Mouse (Mus musculus) heart, adult 2 months (tissue): ENCODE data around the gene March11. TPM values are rescaled to one million over a fixed set of nuclear protein-coding genes. Genes with fewer than 3 reads are reported as not detected.

Experiments
- DNase-seq, 2 experiments: peaks; one replicate each; pipeline ENCODE4 v3.0.0; 2021
- H3K27ac ChIP-seq: fragments of 200-600 bp; 2 replicates; pipeline ENCODE4 v1.8.1; 2022
- H3K27me3 ChIP-seq: fragments of 200-500 bp; 2 replicates; pipeline ENCODE4 v1.6.1; 2012; ENCODE audit warnings: mild to moderate bottlenecking, low read length, inconsistent platforms, mixed read lengths; ENCODE audit not compliant: control insufficient read depth, insufficient read depth
- H3K36me3 ChIP-seq: fragments of 200-500 bp; 2 replicates; pipeline ENCODE4 v1.6.1; 2012; ENCODE audit warnings: low read length, inconsistent platforms; ENCODE audit not compliant: control insufficient read depth, insufficient read depth
- H3K4me1 ChIP-seq: fragments of 200-500 bp; 2 replicates; pipeline ENCODE4 v1.6.1; 2011; ENCODE audit warnings: low read length; ENCODE audit not compliant: control insufficient read depth, insufficient read depth
- H3K4me3 ChIP-seq: fragments of 200-600 bp; 2 replicates; pipeline ENCODE4 v1.8.1; 2022
- H3K79me2 ChIP-seq: fragments of 200-500 bp; replicated peaks from 2 replicates; pipeline ENCODE4 v1.6.1; 2012; ENCODE audit warnings: mild to moderate bottlenecking, inconsistent platforms, low read length, moderate library complexity, mixed read lengths; ENCODE audit not compliant: control insufficient read depth, insufficient read depth
- H3K9ac ChIP-seq: fragments of 200-500 bp; 2 replicates; pipeline ENCODE4 v1.6.1; 2012; ENCODE audit warnings: low read depth, mild to moderate bottlenecking, control low read depth, inconsistent platforms, low read length, mixed read lengths
- CTCF ChIP-seq: fragments of 200-600 bp; IDR thresholded peaks from 2 replicates; pipeline ENCODE4 v1.8.1; 2022; ENCODE audit warnings: antibody characterized with exemption, mild to moderate bottlenecking, moderate library complexity
- EP300 ChIP-seq: fragments of 200-500 bp; IDR thresholded peaks from 2 replicates; pipeline ENCODE4 v1.6.1; 2011; ENCODE audit warnings: low read depth, low read length, control low read depth; ENCODE audit not compliant: insufficient read depth
- POLR2A ChIP-seq: fragments of 200-500 bp; IDR thresholded peaks from 2 replicates; pipeline ENCODE4 v1.6.1; 2011; ENCODE audit warnings: mild to moderate bottlenecking, low read depth, low read length, control low read depth; ENCODE audit not compliant: insufficient read depth
- WGBS: fragments of 180-500 bp; shearing (Covaris S2); methylation state at CpG from one replicate; pipeline ENCODE4 v1.1.7; 2018; 5-methylcytosine and 5-hydroxymethylcytosine counted together
- intact Hi-C: fragments of 180-260 bp; cut with DNase I; formaldehyde crosslinking; loops from one replicate; pipeline ENCODE4 v1.15.1; 2025
- polyA plus RNA-seq: library from polyadenylated mRNA; depleted of rRNA; stranded (reverse); fragments of >200 nt; gene quantifications from 2 replicates; pipeline ENCODE4 v1.2.3, GENCODE M21; 2012
- total RNA-seq, 2 experiments: library from RNA; stranded (reverse); gene quantifications; 2 replicates each; pipeline ENCODE4 v1.2.3; 2021

March11 gene
- total and polyA plus RNA-seq, 3 experiments = 0.18 to 0.74 (median 0.25) TPM

GRCm38 (mm10) chr15:26374232-26374631, 65.4 kb downstream of the March11 start:
- Histone ChIP-seq H3K4me1 (no peaks in the 10 kb centered on the region), H3K36me3 (no peaks in the 10 kb centered on the region), H3K27me3 (no peaks in the 10 kb centered on the region), H3K27ac (no peak overlapping the region), H3K4me3 (no peak overlapping the region), H3K9ac (no peak overlapping the region), H3K79me2 (no peaks in the 10 kb centered on the region)
- intact Hi-C loops = no loop called here
- WGBS = 49% methylated on average over 2 of the region's 2 CpGs
- no peak for DNase-seq
- no peak for TF ChIP-seq POLR2A
- TF ChIP-seq EP300 = no peak
- TF ChIP-seq CTCF = no peak

GRCm38 (mm10) chr15:26374946-26375345, 66.1 kb downstream of the March11 start:
- TF ChIP-seq EP300 (no peak), CTCF (no peak), POLR2A (no peak)
- intact Hi-C loops = no loop called here
- Histone ChIP-seq H3K27me3 (no peaks in the 10 kb centered on the region), H3K79me2 (no peaks in the 10 kb centered on the region), H3K36me3 (no peaks in the 10 kb centered on the region), H3K4me1 (no peaks in the 10 kb centered on the region), H3K4me3 (no peak overlapping the region), H3K27ac (no peak overlapping the region), H3K9ac (no peak overlapping the region)
- 91% methylated on average over 3 of the region's 3 CpGs for WGBS
- no peak for DNase-seq

- no peak for TF ChIP-seq POLR2A
- TF ChIP-seq CTCF = no peak
- no peak for TF ChIP-seq EP300
- no peak for DNase-seq
- no peaks in the 10 kb centered on the region for H3K4me1 ChIP-seq
- H3K4me3 ChIP-seq = no peak overlapping the region
- intact Hi-C loops = no loop called here
- no peak overlapping the region for H3K9ac ChIP-seq
- WGBS = 52% methylated on average over 2 of the region's 2 CpGs
- H3K36me3 ChIP-seq = no peaks in the 10 kb centered on the region
- H3K27ac ChIP-seq = no peak overlapping the region
- no peaks in the 10 kb centered on the region for H3K27me3 ChIP-seq
- no peaks in the 10 kb centered on the region for H3K79me2 ChIP-seq
Measured at GRCm38 (mm10) chr15:26377355-26377754, 68.5 kb downstream of the March11 start.

DNA sequence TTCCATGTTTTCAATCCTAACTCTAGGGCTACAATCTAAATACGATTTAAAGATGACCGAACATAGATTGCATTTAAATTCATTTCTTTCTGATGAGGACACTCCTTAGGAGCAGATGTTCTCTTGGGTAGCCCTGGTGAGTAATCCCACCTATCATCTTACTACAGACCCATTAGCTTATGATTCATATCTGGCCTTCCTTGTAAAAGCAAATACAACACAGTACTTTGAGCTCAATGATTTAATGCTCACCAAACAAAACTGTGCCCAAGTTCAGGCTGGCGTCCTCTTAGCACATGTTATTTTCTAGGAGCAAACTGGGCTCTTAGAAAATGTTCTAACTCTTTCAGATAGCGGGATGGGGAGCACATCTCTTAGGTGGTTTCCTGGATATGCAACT, 70.0 kb downstream of the March11 start:
- H3K36me3 ChIP-seq = no peaks in the 10 kb centered on the region
- H3K4me1 ChIP-seq = no peaks in the 10 kb centered on the region
- no peak overlapping the region for H3K9ac ChIP-seq
- no peaks in the 10 kb centered on the region for H3K79me2 ChIP-seq
- no peaks in the 10 kb centered on the region for H3K27me3 ChIP-seq
- no peak overlapping the region for H3K27ac ChIP-seq
- H3K4me3 ChIP-seq = no peak overlapping the region
- no peak for TF ChIP-seq CTCF
- TF ChIP-seq POLR2A = no peak
- no peak for TF ChIP-seq EP300
- no peak for DNase-seq
- 83% methylated on average over 4 of the region's 4 CpGs for WGBS
- intact Hi-C loops = no loop called here

DNA sequence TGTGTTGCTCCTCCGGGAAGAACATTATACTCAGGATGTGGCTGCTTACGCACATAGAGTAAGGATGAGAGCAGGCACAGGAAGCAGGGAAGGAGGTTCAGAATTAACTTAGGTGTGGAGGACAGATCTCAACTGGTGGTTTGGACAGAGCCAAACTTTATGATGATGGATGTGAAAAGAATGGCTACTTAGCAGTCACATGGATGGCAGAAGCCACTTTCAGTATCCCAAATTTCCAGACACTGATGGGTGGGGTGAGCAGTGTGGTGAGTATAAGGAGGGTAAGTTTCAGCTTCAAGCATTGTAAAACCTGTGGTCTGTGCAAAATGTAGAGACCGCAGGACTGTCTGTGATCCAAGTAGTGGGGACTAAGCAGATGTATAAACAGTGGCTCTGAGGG, 71.0 kb downstream of the March11 start:
- TF ChIP-seq CTCF = no peak
- TF ChIP-seq EP300 = no peak
- no peak for TF ChIP-seq POLR2A
- H3K79me2 ChIP-seq = no peaks in the 10 kb centered on the region
- no peak overlapping the region for H3K4me3 ChIP-seq
- no peak overlapping the region for H3K27ac ChIP-seq
- no peaks in the 10 kb centered on the region for H3K27me3 ChIP-seq
- no peaks in the 10 kb centered on the region for H3K36me3 ChIP-seq
- intact Hi-C loops = no loop called here
- no peaks in the 10 kb centered on the region for H3K4me1 ChIP-seq
- H3K9ac ChIP-seq = no peak overlapping the region
- DNase-seq = no peak
- 75% methylated on average over 3 of the region's 3 CpGs for WGBS

GRCm38 (mm10) chr15:26380844-26381243, 72.0 kb downstream of the March11 start:
- intact Hi-C loops = no loop called here
- DNase-seq = no peak

More at GRCm38 (mm10) chr15:26380844-26381243, 72.0 kb downstream of the March11 start:
- Histone ChIP-seq H3K79me2 (no peaks in the 10 kb centered on the region), H3K27ac (no peak overlapping the region), H3K9ac (no peak overlapping the region), H3K4me3 (no peak overlapping the region), H3K4me1 (no peaks in the 10 kb centered on the region), H3K36me3 (no peaks in the 10 kb centered on the region), H3K27me3 (no peaks in the 10 kb centered on the region)
- 69% methylated on average over 1 of the region's 1 CpGs for WGBS
- TF ChIP-seq POLR2A (no peak), CTCF (no peak), EP300 (no peak)
